Mouse (Mus musculus): Measurements from ENCODE around the gene Gprc5a. TPM values are rescaled to one million over a fixed set of nuclear protein-coding genes. Genes with fewer than 3 reads are reported as not detected.

Gene Gprc5a
- polyA plus RNA-seq, 2 experiments, result 2.7 to 4.7 TPM

DNA sequence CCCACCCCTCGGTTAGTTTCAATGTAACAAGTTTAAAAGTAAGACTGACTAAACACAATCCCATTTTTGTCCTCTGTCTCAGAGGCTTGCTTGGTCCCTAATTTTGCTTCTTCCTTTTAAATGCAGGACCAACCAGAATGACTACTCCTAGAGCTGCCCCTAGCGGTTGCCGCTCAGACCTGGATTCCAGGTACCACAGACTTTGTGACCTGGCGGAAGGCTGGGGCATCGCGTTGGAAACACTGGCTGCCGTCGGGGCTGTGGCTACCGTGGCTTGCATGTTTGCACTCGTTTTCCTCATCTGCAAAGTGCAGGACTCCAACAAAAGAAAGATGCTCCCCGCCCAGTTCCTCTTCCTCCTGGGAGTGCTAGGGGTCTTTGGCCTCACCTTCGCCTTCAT lies 13.0 kb downstream of the Gprc5a start:
- no peaks in the 10 kb centered on the region for H3K4me1 ChIP-seq (ENCODE audit: control insufficient read depth, insufficient read depth, low read length)
- no peak for TF ChIP-seq POLR2A (IDR thresholded peaks at IDR 0.05; ENCODE audit: borderline replicate concordance, extremely low read depth, insufficient read depth, insufficient read length)
- H3K9ac ChIP-seq (ENCODE audit: low read depth, low read length, severe bottlenecking), result no peak overlapping the region
- DNase-seq (ENCODE audit: low spot score) (no peak), ATAC-seq (ENCODE audit: low FRiP score, low read depth) (no peak)
- no peaks in the 10 kb centered on the region for H3K9me3 ChIP-seq (ENCODE audit: control insufficient read depth, low read length)
- no peaks in the 10 kb centered on the region for H3K36me3 ChIP-seq (ENCODE audit: control insufficient read depth, insufficient read depth, low read length)
- no peak overlapping the region for H3K27ac ChIP-seq (replicated peaks; ENCODE audit: low read depth, low read length)
- WGBS, result 41% methylated on average over 12 of the region's 12 CpGs
- no peak overlapping the region for H3K4me2 ChIP-seq (replicated peaks; ENCODE audit: low read depth, low read length, severe bottlenecking)
- H3K4me3 ChIP-seq (replicated peaks; ENCODE audit: low read length), result no peak overlapping the region
- H3K27me3 ChIP-seq (ENCODE audit: control insufficient read depth, insufficient read depth, low read length), result no peaks in the 10 kb centered on the region

DNA sequence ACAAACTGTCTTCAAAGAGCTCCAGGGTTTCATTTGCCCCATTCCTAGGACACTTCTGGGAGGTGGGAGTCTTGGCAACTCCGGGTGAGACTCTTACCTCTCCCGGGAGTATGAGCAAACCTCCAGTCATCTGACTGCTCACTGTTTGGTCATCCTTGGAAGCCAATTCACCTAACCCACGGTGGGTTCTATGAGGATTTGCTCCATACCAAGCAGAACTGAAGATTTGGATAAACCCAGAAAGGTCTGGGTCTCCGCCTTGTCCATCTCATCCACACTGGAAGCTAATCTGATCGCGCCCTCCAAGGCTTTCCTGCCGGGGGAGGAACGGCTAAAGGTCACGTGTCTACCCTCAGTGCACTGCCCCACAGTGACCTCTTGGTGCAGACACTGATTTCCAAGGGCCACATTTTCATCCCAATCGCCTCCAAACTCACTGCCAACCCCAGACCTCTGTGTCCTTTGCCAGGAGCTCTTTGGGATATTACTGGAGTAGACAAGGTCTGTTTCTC lies 18.6 kb downstream of the Gprc5a start:
- H3K4me3 ChIP-seq (replicated peaks; ENCODE audit: low read length), result no peak overlapping the region
- no peak for TF ChIP-seq POLR2A (IDR thresholded peaks at IDR 0.05; ENCODE audit: borderline replicate concordance, extremely low read depth, insufficient read depth, insufficient read length)
- no peak for ATAC-seq (ENCODE audit: low FRiP score, low read depth)
- no peaks in the 10 kb centered on the region for H3K27me3 ChIP-seq (ENCODE audit: control insufficient read depth, insufficient read depth, low read length)
- peaks cover 7% of the 10 kb centered on the region for H3K4me1 ChIP-seq (ENCODE audit: control insufficient read depth, insufficient read depth, low read length)
- DNase-seq (ENCODE audit: low spot score), result no peak
- H3K4me2 ChIP-seq (replicated peaks; ENCODE audit: low read depth, low read length, severe bottlenecking), result no peak overlapping the region
- H3K9ac ChIP-seq (ENCODE audit: low read depth, low read length, severe bottlenecking), result no peak overlapping the region
- no peak overlapping the region for H3K27ac ChIP-seq (replicated peaks; ENCODE audit: low read depth, low read length)
- H3K36me3 ChIP-seq (ENCODE audit: control insufficient read depth, insufficient read depth, low read length), result no peaks in the 10 kb centered on the region
- H3K9me3 ChIP-seq (ENCODE audit: control insufficient read depth, low read length), result no peaks in the 10 kb centered on the region
- 74% methylated on average over 10 of the region's 10 CpGs for WGBS

DNA sequence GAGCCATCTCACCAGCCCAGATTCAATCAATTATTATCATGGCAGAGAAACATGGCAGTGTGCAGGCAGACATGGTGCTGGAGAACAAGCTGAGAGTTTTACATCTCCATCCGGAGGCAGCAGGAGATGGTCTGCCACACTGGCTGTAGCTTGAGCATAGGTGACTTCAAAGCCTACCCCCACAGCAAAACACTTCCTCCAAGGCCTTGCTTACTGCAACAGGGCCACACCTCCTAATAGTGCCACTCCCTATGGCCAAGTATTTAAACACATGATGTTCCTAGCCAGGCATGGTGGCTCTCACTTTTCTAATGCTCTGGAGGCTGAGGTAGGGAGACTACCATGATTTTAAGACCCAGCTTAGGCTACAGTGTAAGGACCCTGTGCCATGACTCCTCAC lies 20.3 kb downstream of the Gprc5a start:
- TF ChIP-seq POLR2A (IDR thresholded peaks at IDR 0.05; ENCODE audit: borderline replicate concordance, extremely low read depth, insufficient read depth, insufficient read length), result no peak
- H3K9me3 ChIP-seq (ENCODE audit: control insufficient read depth, low read length), result no peaks in the 10 kb centered on the region
- H3K4me2 ChIP-seq (replicated peaks; ENCODE audit: low read depth, low read length, severe bottlenecking), result no peak overlapping the region
- H3K27ac ChIP-seq (replicated peaks; ENCODE audit: low read depth, low read length), result no peak overlapping the region
- H3K36me3 ChIP-seq (ENCODE audit: control insufficient read depth, insufficient read depth, low read length), result no peaks in the 10 kb centered on the region
- no peak overlapping the region for H3K9ac ChIP-seq (ENCODE audit: low read depth, low read length, severe bottlenecking)
- H3K4me1 ChIP-seq (ENCODE audit: control insufficient read depth, insufficient read depth, low read length), result peaks cover 7% of the 10 kb centered on the region
- no peaks in the 10 kb centered on the region for H3K27me3 ChIP-seq (ENCODE audit: control insufficient read depth, insufficient read depth, low read length)
- no peak overlapping the region for H3K4me3 ChIP-seq (replicated peaks; ENCODE audit: low read length)
- 80% methylated on average over 1 of the region's 1 CpGs for WGBS
- ATAC-seq (ENCODE audit: low FRiP score, low read depth), result no peak
- DNase-seq (ENCODE audit: low spot score), result no peak

DNA sequence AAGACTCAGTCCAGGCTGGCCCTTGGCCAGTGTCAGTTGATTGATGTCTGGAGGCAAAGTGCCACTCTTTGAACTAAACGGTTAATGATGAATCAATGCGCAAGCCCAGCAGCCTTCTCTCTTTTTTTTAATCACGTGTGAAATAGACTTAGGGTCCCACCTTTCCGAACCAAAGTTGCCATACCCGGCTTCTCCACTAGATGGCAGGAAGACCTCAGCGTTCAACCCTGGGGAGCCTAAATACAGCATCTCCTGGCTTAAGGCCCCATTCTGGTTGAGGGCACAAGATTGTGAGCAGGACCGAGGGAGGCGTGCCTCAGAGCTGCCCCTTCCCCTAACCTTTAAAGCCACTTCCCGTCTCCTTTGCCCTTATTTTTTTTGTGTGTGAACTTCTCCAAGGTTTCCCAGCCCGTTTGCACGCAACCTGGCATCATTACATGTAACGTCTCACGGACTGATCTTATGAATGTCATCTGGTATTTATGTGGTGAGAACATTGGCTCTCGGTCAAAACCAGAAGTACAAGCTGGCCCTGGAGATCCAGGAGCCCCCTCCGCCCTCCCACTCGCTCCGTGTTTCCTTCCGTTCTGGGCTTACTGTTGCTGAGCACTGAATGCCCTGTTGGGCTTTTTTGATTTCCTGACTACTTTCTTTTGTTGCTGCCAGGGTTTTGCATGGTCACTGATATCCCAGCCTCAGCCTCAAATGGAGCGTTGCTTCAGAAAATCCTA lies 22.4 kb downstream of the Gprc5a start:
- ATAC-seq (ENCODE audit: low FRiP score, low read depth), result peak; percentile 88

GRCm38 (mm10) chr6:135089786-135090185 lies 24.3 kb downstream of the Gprc5a start:
- peak; percentile 17; the same call in 1 of the 2 replicates for ATAC-seq (ENCODE audit: low FRiP score, low read depth)
- Histone ChIP-seq H3K4me3 (replicated peaks; ENCODE audit: low read length) (no peak overlapping the region), H3K4me1 (ENCODE audit: control insufficient read depth, insufficient read depth, low read length) (peaks cover 7% of the 10 kb centered on the region), H3K9me3 (ENCODE audit: control insufficient read depth, low read length) (no peaks in the 10 kb centered on the region), H3K36me3 (ENCODE audit: control insufficient read depth, insufficient read depth, low read length) (no peaks in the 10 kb centered on the region), H3K27ac (replicated peaks; ENCODE audit: low read depth, low read length) (no peak overlapping the region), H3K4me2 (replicated peaks; ENCODE audit: low read depth, low read length, severe bottlenecking) (no peak overlapping the region), H3K27me3 (ENCODE audit: control insufficient read depth, insufficient read depth, low read length) (no peaks in the 10 kb centered on the region), H3K9ac (ENCODE audit: low read depth, low read length, severe bottlenecking) (no peak overlapping the region)
- no peak for TF ChIP-seq POLR2A (IDR thresholded peaks at IDR 0.05; ENCODE audit: borderline replicate concordance, extremely low read depth, insufficient read depth, insufficient read length)
- WGBS, result 25% methylated on average over 8 of the region's 8 CpGs
- no peak for DNase-seq (ENCODE audit: low spot score)

More for the DNA sequence above, 22.4 kb downstream of the Gprc5a start:
- Histone ChIP-seq H3K36me3 (ENCODE audit: control insufficient read depth, insufficient read depth, low read length) (no peaks in the 10 kb centered on the region), H3K4me3 (replicated peaks; ENCODE audit: low read length) (peak overlapping the region; percentile 20), H3K27me3 (ENCODE audit: control insufficient read depth, insufficient read depth, low read length) (no peaks in the 10 kb centered on the region), H3K27ac (replicated peaks; ENCODE audit: low read depth, low read length) (peak overlapping the region; percentile 48), H3K9ac (ENCODE audit: low read depth, low read length, severe bottlenecking) (peak overlapping the region; percentile 13; the same call in 1 of the 2 replicates), H3K4me2 (replicated peaks; ENCODE audit: low read depth, low read length, severe bottlenecking) (peak overlapping the region; percentile 48), H3K4me1 (ENCODE audit: control insufficient read depth, insufficient read depth, low read length) (peaks cover 7% of the 10 kb centered on the region), H3K9me3 (ENCODE audit: control insufficient read depth, low read length) (no peaks in the 10 kb centered on the region)
- peak; percentile 89 for DNase-seq (ENCODE audit: low spot score)
- no peak for TF ChIP-seq POLR2A (IDR thresholded peaks at IDR 0.05; ENCODE audit: borderline replicate concordance, extremely low read depth, insufficient read depth, insufficient read length)
- 6% methylated on average over 19 of the region's 19 CpGs for WGBS
